Mouse (Mus musculus) ES-E14 (cell line): ENCODE measurements around the gene Smarcc1.

Experiments
- CHD2 ChIP-seq: IDR thresholded peaks from 2 replicates; pipeline ENCODE4 v1.6.1; 2014; ENCODE audit warnings: mild to moderate bottlenecking, low read depth, low read length, inconsistent platforms
- MAFK ChIP-seq: IDR thresholded peaks from 2 replicates; pipeline ENCODE4 v1.6.1; 2014; ENCODE audit warnings: mild to moderate bottlenecking, low read depth, low read length, inconsistent platforms; ENCODE audit not compliant: insufficient read depth
- ZC3H11A ChIP-seq: IDR thresholded peaks from 2 replicates; pipeline ENCODE4 v1.6.1; 2012; ENCODE audit warnings: low read depth, mild to moderate bottlenecking, inconsistent platforms, low read length, borderline replicate concordance
- ZNF384 ChIP-seq: IDR thresholded peaks from 2 replicates; pipeline ENCODE4 v1.6.1; 2012; ENCODE audit warnings: low read depth, low read length, inconsistent platforms

DNA sequence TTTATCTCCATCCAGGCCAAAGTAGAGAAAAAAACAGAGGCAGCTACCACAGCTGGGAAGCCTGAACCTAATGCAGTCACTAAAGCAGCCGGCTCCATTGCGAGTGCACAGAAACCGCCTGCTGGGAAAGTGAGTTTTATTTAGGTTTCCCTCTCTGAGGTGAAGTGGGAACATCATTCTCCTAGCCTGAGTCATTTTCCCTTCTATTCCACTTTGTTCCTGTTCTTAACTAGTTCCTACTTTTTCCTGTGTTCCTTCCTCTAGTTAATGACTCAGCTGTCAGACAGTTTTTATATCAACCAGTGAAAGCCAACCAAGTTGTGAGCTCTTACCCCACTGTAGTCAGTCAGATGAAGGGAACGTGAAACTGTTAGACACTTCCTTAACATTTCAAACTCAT lies 46.5 kb upstream of the Smarcc1 start:
- no peak for TF ChIP-seq ZC3H11A
- TF ChIP-seq MAFK = no peak
- no peak for TF ChIP-seq ZNF384
- TF ChIP-seq CHD2 = no peak
